Mouse (Mus musculus) left cerebral cortex, postnatal 10 days (tissue): ENCODE measurements around the gene Ppip5k2. TPM values are rescaled to one million over a fixed set of nuclear protein-coding genes. Genes with fewer than 3 reads are reported as not detected.
"Not testable (repeated sequence)": the region's sequence is repeated elsewhere in the genome, so short reads cannot be mapped to it uniquely, and the experiment has no call there.

Source experiments
- DNase-seq, 2 experiments: peaks; one replicate each; pipeline ENCODE4 v3.0.0; 2021 to 2022; ENCODE audit warnings: low spot score in 2 of 2, mixed read lengths in 1 of 2; ENCODE audit errors: extremely low spot score in 1 of 2
- intact Hi-C: fragments of 180-260 bp; cut with DNase I; formaldehyde crosslinking; loops from one replicate; pipeline ENCODE4 v1.15.1; 2025
- total RNA-seq, 2 experiments: library from RNA; stranded (reverse); gene quantifications; 2 replicates each; pipeline ENCODE4 v1.2.3; 2021

Ppip5k2 gene
- 10 to 100 TPM; 24.0 to 26.8 TPM for total RNA-seq

DNA sequence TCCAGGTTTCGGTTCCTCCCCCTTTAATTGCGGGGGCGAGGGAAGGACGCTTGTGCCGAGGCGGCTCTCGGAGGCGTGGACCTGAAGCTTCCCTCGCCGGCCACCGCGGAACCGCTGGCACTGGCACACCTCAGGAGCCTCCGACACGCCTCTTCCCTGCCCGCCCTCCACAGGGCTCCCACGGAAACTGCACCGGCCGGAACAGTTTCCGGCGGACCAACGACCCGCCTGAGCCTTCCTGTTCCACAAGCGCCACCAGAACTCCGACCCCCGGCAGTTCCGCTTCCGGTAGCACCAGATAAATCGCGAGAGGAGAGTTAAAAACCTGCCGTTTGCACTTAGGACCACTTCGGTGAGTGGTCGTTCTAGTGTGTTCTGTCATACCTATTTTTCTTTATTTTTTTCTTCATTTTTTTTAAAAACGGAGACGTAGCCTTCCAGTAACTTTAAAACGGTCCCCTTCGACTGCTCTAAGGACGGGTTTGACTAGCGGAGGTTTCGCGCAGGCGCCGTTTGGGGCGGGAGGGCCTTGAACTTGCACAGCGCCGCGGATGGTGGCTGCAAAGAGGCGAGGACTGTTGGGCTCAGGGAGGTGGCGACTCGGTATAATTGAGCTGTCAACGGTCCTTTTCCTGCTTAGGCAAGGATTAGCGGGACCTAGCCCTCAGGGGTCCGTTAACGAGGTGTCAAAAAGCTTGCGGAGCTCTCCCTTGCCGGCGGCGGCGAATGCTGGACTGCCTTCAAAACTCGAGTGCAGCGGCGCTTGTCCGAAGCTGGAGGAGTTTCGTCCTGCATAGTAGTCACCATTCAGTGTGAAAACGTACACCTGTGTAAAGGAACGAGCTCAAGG is at the start of gene Ppip5k2, which contains the start of gene Gin1:
Gene Ppip5k2, minus strand, starts transcription at position 508 of the 850 bp plus-strand sequence.
Gene Gin1, plus strand, starts transcription at position 269 of the 850 bp plus-strand sequence.
- DNase-seq: peak; percentile 93 to 96
- intact Hi-C loops: no loop called here

DNA sequence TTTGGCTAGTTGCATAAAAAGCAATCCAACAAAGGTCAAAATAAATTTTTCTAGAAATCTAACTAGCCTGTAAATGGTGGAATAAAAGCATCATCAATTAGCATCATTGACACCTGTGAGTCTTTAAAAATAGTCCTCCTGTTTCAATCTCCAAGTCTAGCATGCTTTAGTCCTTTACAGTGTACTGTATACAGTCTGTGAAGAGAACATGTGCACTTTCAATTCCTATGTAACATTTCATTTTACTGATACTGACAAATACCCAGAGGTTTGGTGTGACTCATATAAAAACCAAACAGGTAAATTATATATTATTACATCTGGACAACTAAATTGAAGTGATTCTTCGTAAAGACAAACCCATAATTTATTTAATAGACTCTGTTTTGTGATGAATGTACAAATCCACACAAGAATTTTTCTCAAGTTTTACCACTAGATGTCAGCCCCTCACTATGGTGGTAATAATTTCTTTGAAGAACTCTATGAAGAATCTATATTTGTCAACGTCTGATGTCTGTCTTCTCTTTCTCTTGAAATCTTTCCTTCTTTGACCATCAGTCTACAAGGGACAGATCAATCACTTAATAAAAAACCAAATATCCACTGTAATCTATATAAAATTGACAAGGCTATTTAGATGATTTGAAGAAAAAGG is 39.2 kb upstream of the Ppip5k2 start:
- intact Hi-C loops: loop anchor here (2.0 to 10.0 kb wide), 5 partner anchors 541 to 965 kb away; no protein-coding TSS in a partner anchor
- DNase-seq: no peak

DNA sequence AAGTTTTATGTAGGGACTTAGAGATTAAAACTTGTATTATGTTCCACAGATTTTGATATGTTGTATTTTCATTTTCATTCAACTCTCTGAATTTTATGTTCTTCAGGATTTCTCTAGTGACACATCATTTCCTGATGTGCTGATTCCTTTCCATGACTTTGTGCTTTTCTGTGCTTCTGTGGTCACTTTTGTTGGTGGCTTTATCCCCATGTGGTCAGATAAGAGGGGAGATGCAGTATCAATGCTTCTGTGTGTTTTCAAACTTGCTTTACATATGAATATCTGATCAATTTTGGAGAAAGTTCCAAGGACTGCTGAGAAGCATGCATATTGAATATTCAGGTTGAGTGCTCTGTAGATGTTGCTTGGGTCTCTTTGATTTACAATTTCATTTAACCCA is 34.3 kb upstream of the Ppip5k2 start:
- intact Hi-C loops: loop anchor here (5.0 to 10.0 kb wide), 3 partner anchors 713 to 960 kb away; no protein-coding TSS in a partner anchor
- no peak for DNase-seq

DNA sequence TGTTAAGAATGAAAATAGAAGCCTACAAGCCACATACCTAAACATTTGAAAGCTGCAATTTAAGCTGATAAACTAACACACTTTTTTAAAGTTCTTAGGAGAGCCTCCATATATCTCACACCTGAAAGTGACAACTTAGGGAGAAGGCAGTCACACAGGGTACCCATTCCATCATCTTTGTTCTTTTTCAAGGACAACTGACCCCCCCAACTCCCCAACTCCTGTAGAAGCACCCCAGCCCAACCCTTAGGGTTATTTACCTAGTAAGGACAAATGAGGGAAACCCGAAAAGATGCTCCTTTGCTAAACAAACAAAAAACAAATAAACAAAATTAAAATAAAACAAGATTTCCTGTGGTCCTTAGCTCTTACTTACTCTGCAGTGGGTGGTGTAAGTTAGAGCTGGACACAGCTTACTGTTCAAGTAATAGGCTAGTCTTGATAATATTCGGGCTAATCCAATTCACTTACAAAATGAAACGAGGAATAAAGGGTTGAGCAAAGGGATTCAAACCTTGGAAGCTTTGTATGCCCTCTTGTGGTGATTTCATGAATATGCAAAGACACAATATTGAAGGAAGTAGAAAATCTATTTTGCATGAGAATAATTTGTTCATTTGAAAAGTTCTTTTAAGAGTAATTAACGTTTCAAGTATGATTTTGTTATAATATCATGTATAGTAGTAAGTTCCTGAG is 32.1 kb upstream of the Ppip5k2 start:
- intact Hi-C loops: loop anchor here (5.0 to 10.0 kb wide), 3 partner anchors 715 to 958 kb away; no protein-coding TSS in a partner anchor
- no peak for DNase-seq

DNA sequence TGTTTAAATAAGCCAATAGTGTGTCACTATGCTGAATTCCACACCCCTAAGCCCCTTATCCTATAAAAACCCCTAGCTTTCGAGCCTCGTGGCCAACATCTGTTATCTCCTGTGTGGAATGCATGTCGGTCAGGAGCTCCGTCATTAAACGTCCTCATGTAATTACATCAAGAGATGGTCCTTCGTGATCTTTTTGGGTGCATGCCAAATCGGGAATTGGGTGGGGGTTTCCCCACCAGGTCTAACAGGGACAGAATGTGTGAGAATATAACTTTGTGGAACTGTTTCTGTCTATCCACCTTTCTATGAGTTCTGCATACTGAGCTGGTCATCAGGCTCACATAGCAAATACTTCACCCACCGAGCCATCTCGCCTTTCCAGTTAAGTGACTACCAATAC is 25.7 kb upstream of the Ppip5k2 start:
- no peak for DNase-seq
- intact Hi-C loops: no loop called here

DNA sequence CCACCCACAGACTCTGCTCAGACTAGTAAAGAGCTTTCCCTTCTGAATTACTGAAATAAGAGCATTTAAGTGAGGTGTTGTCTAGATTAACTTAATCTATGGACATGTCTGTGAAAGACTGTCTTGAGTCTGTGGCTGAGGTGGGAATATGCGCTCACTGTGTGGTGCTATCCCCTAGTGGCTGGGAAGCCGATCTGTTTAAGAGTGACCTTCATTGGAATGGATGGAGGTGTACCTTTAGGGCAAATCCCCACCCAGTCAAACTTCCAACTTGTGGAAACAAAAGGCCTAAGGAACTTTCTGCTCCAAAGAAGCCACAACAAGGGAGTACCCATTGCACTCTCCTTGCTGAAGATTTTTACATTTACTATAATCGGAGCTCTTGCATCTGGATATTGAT is 23.9 kb upstream of the Ppip5k2 start:
- intact Hi-C loops: no loop called here
- DNase-seq: no peak

DNA sequence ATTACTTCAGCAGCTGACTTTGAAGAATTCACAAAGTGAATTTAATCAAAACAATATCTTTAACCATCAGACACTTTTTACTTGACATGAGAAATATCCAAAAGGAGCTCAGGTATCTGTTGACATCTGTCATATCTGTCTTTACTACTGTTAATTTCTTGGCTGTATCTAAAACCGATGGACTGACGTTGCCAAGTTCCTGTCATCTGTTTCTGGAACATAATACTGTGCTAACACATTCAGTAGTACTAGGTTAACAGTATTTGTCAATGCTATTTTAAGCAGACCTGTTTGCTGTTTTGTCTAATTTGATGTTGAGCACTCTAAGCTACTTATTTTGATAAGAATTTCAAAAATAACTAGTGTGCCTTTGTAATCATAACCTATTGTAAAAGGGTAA is 18.3 kb upstream of the Ppip5k2 start:
- no peak for DNase-seq
- intact Hi-C loops: no loop called here

DNA sequence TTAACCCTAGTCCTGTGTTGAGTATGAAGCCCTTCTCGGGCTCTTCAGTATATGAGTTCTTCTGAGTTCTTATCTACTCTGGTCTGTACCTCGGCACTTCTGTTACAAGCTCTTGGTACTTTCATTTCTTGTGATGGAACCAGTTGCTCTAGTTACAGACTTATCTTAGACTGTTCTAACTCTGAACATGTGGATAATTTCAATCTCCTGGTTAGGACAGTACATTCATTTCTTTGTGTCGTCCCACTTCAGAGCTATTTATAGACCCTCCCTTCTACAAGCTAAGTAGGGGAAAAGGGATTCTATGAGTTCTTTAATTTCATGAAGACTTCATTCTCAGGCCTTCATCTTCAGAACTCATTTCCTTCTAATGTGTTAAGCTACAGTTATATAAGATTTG is 17.5 kb upstream of the Ppip5k2 start:
- intact Hi-C loops: no loop called here
- no peak for DNase-seq

DNA sequence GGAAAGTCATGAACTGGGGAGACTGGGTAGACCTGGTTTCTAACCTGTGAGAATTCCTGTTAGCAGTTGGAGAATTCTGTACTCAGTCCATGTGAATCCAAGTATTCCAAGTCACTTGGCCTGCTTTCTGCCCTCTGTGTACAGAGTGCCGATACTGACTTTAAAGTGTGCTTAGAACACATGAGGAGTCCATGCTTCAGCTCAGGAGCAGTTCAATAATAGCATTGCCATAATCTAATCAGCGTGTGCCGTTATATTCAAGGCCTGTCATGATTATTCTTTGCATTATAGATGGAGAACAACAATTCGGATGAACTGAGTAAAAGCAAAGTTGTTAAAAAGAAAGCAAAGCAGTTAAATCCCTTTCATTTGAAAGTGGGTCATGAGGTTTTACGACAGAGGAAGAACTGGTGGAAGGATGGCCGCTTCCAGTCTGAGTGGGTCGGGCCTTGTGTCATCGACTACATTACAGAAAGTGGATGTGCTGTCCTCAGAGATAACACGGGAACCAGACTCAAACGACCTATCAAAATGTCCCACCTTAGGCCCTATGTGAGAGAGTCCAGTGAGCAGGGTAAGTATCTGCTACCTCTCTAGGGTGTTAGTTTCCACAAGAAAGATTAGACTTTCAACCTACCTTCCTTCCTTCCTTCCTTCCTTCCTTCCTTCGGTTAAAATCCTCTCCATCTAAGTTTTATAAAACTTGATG is 15.6 kb upstream of the Ppip5k2 start:
- DNase-seq: no peak
- intact Hi-C loops: no loop called here

DNA sequence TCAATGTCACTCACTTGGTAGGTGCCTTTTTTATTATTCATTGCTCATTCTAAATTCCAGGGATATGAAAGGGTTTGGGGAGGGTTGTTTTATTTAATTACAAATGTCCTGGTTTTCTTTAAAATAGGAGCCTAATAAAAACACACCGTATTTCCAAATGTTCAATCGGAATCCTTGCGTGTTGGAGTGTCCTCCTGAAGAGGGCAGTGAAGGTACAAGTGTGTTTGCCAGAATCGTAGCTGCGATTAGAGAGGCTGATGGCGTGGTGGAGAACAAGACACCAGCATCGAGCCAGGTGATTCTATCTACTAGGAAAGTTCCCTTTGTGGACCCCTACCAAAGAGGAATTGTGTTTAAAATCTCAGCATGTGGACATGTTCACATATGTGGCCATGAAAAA is 14.7 kb upstream of the Ppip5k2 start:
- intact Hi-C loops: no loop called here
- DNase-seq: no peak

DNA sequence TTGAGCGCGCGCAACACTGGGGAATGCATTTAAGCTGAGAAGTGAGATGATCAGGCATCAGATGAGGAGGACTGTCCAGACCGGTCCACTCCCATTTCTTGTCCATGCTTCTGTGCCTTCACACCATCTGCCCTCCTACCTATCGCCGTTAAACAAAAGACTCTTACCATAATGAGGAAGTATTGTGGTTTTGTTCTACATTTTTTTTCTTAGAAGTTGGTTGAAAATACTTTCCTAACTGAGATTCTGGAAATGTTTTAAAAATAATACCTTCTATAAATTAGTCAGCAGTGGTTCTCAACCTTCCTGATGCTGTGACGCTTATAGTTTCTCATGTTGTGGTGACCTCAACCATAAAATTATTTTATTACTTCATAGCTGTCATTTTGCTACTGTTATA is 11.5 kb upstream of the Ppip5k2 start:
- intact Hi-C loops: no loop called here

DNA sequence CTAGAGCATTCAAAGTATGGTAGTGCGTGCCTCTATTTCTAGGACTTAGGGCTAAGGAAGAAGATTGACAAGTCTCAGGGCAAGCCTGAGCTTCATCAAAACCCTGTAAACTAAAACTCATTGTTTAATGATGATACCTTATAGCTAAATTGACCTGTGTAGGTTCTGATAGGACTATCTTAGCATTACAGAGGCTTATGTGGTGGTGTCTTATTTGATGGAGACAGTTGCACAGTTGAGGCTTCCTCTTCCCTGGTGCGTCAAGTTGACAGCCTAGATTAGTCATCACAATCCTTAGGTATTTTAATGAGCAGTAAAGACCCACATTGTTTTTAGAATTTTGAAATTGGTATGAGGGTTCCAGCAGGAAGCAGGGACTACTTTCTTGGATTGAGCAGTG is 3.8 kb upstream of the Ppip5k2 start:
- intact Hi-C loops: no loop called here
- DNase-seq: no peak

More for the DNA sequence above, 11.5 kb upstream of the Ppip5k2 start:
- no peak for DNase-seq

DNA sequence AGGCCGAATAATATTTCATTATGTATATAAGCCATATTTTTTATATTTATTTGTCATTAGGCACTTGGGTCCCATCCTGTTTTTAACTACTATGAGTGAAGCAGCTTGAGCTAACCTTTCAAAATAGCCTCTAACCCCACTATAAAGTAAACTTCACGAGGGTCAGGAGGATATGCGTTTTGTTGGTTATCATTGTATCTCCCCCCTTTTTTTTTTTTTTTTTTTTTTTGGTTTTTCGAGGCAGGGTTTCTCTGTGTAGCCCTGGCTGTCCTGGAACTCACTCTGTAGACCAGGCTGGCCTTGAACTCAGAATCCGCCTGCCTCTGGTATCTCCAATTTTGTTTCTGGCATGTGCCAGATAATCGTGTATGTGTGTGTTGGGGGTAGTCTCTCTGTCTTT is 3.2 kb upstream of the Ppip5k2 start:
- intact Hi-C loops: no loop called here
- no peak for DNase-seq

DNA sequence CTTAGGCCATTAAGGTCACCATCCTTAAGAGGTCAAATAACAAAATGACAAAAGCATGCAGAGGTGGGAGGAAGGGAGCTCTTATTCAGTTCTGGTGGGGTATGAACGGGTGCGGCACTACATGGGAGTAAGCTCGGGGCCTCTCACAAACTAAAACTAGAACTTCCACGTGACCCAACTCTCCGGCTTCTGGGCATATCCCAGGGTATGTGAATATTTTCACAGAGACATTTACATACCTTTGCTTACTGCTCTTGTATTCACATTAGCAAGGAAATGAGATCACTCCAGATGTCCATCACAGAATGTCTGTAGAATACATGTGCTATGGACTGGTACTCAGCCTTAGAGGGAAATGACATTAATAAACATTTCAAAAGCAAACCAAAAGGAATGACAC is 1.5 kb upstream of the Ppip5k2 start:
- no peak for DNase-seq
- intact Hi-C loops: no loop called here

DNA sequence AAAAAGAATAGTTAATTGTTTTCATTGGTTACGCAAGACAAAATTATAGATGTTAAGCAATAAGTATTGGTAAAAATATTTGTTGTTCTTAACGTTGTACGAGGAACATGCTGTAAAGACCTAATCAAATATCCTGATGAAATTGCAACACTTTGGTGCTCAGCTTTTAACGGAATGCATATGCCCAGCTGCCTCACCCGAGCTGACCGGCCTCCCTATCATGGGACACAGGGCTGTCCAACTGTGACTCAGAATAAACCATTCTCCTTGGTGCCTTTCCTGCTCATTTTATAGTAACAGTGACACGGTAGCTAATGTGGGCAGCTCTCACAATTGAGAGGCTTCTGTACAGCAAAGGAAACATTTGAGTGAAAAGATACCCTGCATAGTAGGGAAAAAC is 907 bp upstream of the Ppip5k2 start:
- DNase-seq: no peak
- intact Hi-C loops: no loop called here

DNA sequence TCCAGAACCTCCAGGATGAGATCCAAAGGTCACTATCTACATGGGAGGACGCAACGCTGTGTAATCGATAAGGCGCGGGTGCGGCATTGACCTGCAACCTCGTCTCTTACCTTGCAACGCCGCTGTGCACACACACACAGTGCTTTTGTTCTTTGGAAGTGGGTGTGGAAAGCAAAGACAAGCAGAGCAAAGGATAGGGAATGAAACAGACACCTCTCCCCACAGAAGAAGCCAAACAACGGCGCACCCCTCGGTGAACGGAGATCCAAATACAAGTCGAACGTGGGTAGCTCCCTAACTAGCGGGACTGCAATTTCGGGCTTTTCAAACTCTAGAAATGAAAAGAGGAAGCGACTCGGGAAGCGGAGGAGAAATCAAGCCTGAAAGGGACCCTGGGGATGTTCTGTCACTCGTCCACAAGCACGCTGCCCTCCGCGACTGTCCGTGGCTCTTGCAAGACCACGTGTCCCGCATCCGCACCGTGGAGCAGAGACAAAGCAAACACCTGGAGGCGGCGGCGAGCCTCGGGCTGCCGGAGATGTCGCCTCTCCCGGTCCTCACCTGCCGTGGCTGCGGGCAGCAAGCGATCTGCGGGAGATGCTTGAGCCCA is 812 bp downstream of the Ppip5k2 start:
- peak; percentile 19 to 40 for DNase-seq
- intact Hi-C loops: no loop called here

DNA sequence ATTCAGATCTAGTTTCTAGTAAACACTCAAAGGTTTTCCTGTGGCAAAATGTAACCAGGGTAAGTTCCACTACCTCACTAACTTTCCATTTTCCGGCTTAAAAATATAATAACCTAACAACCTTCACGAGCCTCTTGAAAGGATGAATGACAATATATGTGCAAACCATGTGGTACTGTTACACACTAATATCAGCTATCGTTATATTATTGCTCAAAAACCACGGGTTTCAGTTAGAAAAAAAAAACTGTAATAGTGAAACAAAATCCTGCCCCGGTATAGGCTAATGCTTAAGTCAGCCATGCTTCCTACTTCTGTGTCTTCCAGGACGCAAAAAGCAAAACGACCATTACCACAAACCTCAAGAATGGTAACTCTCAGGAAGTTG is 1.3 kb downstream of the Ppip5k2 start:
- intact Hi-C loops: no loop called here
- DNase-seq: no peak

DNA sequence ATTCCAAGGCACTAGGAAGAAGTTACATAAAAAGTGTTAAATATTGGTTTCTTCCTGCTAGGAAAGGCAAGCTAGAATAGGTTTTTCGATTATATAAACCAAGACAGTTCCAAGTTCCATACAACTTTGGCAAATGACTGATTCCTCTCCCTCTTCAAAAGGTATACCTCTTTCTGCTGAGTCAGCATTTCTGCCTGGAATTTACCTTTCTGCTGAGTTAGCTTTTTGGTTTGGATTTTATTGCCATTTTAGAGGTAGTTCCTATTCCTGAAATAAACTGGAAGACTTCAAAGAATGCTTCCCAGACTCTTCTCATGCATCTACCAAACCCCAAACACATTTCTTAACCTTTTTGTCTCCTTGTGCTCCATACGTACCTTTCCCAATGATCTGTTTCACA is 2.1 kb downstream of the Ppip5k2 start:
- intact Hi-C loops: no loop called here
- DNase-seq: no peak

DNA sequence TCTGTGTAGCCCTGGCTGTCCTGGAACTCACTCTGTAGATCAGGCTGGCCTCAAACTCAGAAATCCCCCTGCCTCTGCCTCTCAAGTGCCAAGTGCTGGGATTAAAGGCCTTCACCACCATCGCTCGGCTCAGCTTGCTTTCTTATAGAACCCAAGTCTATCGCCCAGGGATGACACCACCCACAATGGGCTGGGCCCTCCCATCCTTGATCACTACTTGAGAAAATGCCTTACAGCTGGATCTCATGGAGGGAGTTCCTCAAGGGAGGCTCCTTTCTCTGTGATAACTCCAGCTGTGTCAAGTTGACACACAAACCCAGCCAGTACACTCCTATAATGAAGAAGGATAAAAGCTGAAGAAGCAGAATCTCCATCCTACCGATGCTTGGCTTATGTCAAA is 4.5 kb downstream of the Ppip5k2 start:
- intact Hi-C loops, DNase-seq: not testable (repeated sequence)
